Mouse (Mus musculus) skeletal muscle tissue, postnatal 0 days (tissue): ENCODE data around the gene Focad. TPM values are rescaled to one million over a fixed set of nuclear protein-coding genes. Genes with fewer than 3 reads are reported as not detected.
A peak's percentile ranks its signal among the peaks of the same experiment; 100 is the strongest.

Experiments used
- microRNA counts: library from miRNA; unstranded; fragments of <30 nt; microRNA quantifications from one replicate; lab custom pipeline; 2015
- microRNA-seq, 2 experiments: library from miRNA; unstranded; fragments of <30 nt; microRNA quantifications; one replicate each; pipeline ENCODE4; 2016
- polyA plus RNA-seq: library from polyadenylated mRNA; unstranded; fragments of >200 nt; fragmentation: Nextera tagmentation; extraction: Ambion mirVana; gene quantifications from 2 replicates; pipeline ENCODE4 v1.2.1, GENCODE M21; 2015

Focad gene
- 5.9 and 6.1 TPM in 2 replicates for polyA plus RNA-seq

GRCm38 (mm10) chr4:88094062-88094767 lies at the start of gene Focad:
Focad (plus strand) TSS chr4:88094629.

DNA sequence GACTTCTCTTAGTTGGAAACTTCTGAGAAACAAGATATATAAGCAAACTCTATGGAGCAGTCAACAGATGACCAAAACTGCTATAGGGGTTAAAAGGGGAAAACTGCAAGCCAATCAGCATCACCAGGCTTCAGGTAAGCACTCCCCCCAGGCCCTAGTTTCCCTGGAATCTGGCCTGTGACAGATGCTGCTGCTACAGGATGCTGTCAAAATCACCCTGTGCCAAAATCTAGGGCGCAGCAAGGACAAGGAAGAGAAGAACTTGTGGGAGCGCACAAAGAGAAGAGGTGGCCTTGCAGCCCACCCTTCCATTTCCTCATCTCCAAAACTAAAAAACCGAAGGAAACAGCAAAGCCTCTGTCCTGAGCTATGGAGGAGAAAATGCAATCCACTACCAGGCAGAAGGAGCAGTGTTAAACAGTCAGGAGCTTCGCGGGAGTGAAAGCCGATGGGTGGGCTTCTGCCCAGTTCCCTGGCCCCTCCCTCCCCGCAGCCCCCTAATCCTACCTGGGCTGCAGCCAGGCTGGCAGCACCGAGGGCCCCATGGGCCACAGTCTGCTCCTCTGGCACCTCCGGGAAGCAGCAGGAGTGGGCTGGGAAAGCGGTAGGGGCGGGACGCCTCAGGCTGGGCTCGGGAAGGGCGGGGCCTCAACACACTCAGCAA lies 344.0 kb downstream of the Focad start, which contains the start of gene Hacd4:
Gene Hacd4 (minus strand): TSS at position 603 of the 664 bp plus-strand sequence.

MicroRNA genes within 50 kb of the gene (microRNA counts, 519-probe panel; counts per million panel counts)
- 296 counts per million, percentile 58 among the panel's probes with 10 or more counts for microRNA mmu-miR-491 (lab: Ali Mortazavi, UCI)

Small RNA genes within 50 kb of the gene (microRNA-seq; reads per million reads assigned to microRNA genes)
- gene Mir491 = 1.3 to 1.9 reads per million in 2 experiments

Other genes starting within 250 kb of the Focad start
- gene Mllt3, start 61.3 kb upstream of the Focad start, polyA plus RNA-seq = 158 and 162 TPM in 2 replicates